Mouse (Mus musculus) erythroblast, embryonic 14.5 days (primary cell): ENCODE data around the gene Phf14.

Experiments
- GATA1 ChIP-seq: IDR thresholded peaks from 2 replicates; pipeline ENCODE4 v1.6.1; 2012; ENCODE audit warnings: low read length, inconsistent platforms, mixed read lengths
- TAL1 ChIP-seq: IDR thresholded peaks from 3 replicates; pipeline ENCODE4 v1.6.1; 2012; ENCODE audit warnings: low read length, inconsistent platforms, mixed read lengths

DNA sequence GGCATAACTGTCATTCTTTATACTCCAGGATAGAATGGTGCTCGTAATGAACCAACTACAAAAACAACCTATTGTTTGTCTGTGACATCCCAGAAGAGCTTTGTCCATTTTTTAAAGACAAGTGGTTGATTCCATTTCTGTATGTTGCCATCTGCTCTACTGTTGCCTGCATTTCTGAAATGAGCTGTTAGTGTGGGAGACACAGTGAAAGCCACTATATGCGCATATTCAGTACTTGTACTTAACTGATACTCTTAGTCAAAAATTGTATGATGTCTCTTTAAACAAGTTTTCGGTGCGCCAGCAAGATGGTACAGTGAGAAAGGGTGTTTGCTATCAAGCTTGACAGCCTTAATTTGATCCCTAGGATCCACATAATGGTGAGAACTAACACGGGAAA, 177.1 kb downstream of the Phf14 start:
- no peak for TF ChIP-seq GATA1
- no peak for TF ChIP-seq TAL1
